Mouse (Mus musculus): ENCODE results near the gene Tssk4. TPM values are rescaled to one million over a fixed set of nuclear protein-coding genes. Genes with fewer than 3 reads are reported as not detected.

Tssk4 gene
- 0.32 and 0.53 TPM in 2 replicates for polyA plus RNA-seq (2015; fragmentation: Nextera tagmentation; extraction: Ambion mirVana)

DNA sequence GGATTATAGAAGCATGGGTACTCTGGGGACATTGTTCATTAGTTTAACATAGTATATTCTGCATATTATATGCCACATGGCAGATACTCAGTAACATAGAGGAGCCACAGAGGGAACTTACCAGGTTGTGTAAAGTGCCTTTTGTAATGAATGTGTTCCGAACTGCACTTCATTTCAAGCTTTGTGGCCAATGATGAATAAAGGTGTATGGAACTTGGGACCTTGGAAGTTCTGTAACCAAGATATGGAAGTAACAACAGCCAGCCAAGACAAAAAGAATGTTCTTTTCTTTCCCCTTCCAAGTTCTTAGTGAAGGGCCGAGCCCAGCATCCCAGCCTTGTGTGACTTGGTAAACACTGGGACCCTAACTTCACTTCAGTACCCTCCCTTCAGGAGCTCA is at the start of gene Tssk4:
Gene Tssk4, plus strand, starts transcription at position 301 of the 400 bp plus-strand sequence.
- WGBS, result 94% methylated on average over 2 of the region's 2 CpGs
- H3K27me3 ChIP-seq (replicated peaks; ENCODE audit: control insufficient read depth, insufficient read depth, low read length), result no peaks in the 10 kb centered on the region
- H3K9ac ChIP-seq (ENCODE audit: low read depth, low read length), result no peak within 1 kb of the TSS
- H3K9me3 ChIP-seq (ENCODE audit: control insufficient read depth, low read length), result no peaks in the 10 kb centered on the region
- no peaks in the 10 kb centered on the region for H3K36me3 ChIP-seq (ENCODE audit: control insufficient read depth, insufficient read depth, low read length)
- no peak for ATAC-seq
- peaks cover 2% of the 10 kb centered on the region for H3K4me1 ChIP-seq (ENCODE audit: control insufficient read depth, insufficient read depth, low read depth, low read length)
- H3K4me2 ChIP-seq (ENCODE audit: low read length), result no peak within 1 kb of the TSS
- H3K27ac ChIP-seq (ENCODE audit: low read depth, low read length), result no peak within 1 kb of the TSS
- no peak within 1 kb of the TSS for H3K4me3 ChIP-seq (ENCODE audit: low read length)

DNA sequence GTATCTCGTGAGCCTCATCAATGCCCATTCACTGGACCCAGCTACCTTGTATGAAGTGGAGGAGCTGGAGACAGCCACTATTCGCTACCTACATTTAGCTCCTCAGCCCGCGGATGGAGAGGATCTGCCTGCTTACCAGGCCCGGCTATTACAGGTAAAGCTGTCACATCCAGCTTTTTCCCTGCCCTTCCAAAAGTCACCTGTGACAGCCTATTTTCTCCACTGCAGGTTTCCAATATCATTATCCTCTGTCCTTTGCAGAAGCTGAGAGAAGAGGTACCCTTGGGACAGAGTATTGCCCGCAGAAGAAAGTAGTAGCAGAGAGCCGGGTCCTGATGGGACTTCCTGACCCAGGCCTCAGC is 46.7 kb upstream of the Tssk4 start, which contains the start of gene Irf9:
Gene Irf9, plus strand, starts transcription at position 301 of the 362 bp plus-strand sequence.
- 92% methylated on average over 7 of the region's 7 CpGs for WGBS
- H3K27me3 ChIP-seq (replicated peaks; ENCODE audit: control insufficient read depth, insufficient read depth, low read length), result no peaks in the 10 kb centered on the region
- peak within 1 kb of the TSS; percentile 57 for H3K9ac ChIP-seq (ENCODE audit: low read depth, low read length)
- peak within 1 kb of the TSS; percentile 49 for H3K4me2 ChIP-seq (ENCODE audit: low read length)
- peak within 1 kb of the TSS; percentile 49 for H3K27ac ChIP-seq (ENCODE audit: low read depth, low read length)
- H3K9me3 ChIP-seq (ENCODE audit: control insufficient read depth, low read length), result no peaks in the 10 kb centered on the region
- H3K4me1 ChIP-seq (ENCODE audit: control insufficient read depth, insufficient read depth, low read depth, low read length), result no peaks in the 10 kb centered on the region
- peak within 1 kb of the TSS; percentile 35 for H3K4me3 ChIP-seq (ENCODE audit: low read length)
- peaks cover 51% of the 10 kb centered on the region for H3K36me3 ChIP-seq (ENCODE audit: control insufficient read depth, insufficient read depth, low read length)
- ATAC-seq, result no peak

DNA sequence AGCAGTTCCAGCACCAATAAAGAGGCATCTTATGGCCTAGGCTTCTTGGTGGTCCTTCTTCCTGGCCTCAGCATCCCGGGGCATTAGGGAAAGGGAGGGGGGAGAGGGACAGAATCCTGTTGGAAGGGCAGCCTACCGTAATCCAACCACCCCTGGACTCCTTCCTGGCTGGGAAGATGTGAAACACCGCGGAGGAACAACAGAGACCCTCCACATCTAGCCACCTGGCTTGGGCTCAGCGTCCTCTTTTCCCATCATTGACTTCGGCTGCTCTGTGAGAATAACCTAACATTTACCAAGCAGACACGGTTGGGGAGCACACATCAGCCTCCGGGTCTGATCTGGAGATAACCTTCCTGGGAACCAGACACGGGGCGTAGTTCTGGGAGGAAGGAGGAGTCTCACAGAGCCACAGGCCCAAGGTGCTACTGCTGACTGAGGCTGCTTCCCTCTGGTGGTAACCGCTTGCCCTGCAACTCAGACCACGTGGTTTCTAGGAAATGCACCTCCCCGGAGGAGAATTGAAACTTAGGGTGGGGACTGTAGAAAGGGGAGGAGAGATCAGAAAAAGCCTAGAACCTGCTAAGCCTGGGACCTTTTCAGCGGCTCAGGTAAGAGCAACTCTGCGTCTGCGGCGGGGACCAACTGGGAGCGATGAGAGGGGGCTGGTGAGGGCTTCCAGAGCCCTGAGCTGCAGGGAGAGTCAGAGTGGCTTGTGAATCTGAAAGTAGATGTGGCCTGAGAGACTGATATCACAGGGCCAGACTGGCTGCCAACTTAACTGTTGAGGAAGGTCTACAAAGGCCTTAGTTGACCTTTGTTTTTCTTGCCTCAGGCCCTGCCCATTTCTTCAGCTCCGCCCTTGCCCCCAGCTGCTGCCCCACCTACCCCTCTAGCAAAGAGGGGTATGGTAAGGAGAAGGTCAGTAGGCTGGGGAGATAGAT is 46.1 kb upstream of the Tssk4 start:
- Histone ChIP-seq H3K9ac (ENCODE audit: low read depth, low read length) (peak overlapping the region; percentile 57), H3K4me3 (ENCODE audit: low read length) (peak overlapping the region; percentile 35), H3K36me3 (ENCODE audit: control insufficient read depth, insufficient read depth, low read length) (peaks cover 51% of the 10 kb centered on the region), H3K27me3 (replicated peaks; ENCODE audit: control insufficient read depth, insufficient read depth, low read length) (no peaks in the 10 kb centered on the region), H3K4me2 (ENCODE audit: low read length) (peak overlapping the region; percentile 49), H3K4me1 (ENCODE audit: control insufficient read depth, insufficient read depth, low read depth, low read length) (no peaks in the 10 kb centered on the region), H3K9me3 (ENCODE audit: control insufficient read depth, low read length) (no peaks in the 10 kb centered on the region), H3K27ac (ENCODE audit: low read depth, low read length) (peak overlapping the region; percentile 49)
- ATAC-seq, result peak; percentile 91
- WGBS, result 24% methylated on average over 18 of the region's 19 CpGs

DNA sequence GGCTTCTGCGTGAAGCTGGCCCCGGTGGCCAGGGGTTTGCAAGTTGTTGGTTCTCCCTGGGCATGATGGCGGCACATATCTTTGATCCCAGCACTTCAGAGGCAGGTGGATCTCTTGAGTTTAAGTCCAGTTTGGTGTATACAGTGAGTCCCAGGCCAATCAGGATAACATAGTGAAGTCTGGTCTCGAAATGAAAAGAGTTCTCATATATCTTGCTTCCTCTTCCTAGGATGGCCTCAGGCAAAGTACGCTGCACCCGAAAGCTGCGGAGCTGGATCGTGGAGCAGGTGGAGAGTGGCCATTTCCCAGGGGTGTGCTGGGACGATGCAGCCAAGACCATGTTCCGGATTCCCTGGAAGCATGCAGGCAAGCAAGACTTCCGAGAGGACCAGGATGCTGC is 45.2 kb upstream of the Tssk4 start:
- no peak overlapping the region for H3K4me3 ChIP-seq (ENCODE audit: low read length)
- H3K27me3 ChIP-seq (replicated peaks; ENCODE audit: control insufficient read depth, insufficient read depth, low read length), result no peaks in the 10 kb centered on the region
- no peaks in the 10 kb centered on the region for H3K9me3 ChIP-seq (ENCODE audit: control insufficient read depth, low read length)
- no peak overlapping the region for H3K27ac ChIP-seq (ENCODE audit: low read depth, low read length)
- no peak for ATAC-seq
- peaks cover 49% of the 10 kb centered on the region for H3K36me3 ChIP-seq (ENCODE audit: control insufficient read depth, insufficient read depth, low read length)
- WGBS, result 84% methylated on average over 11 of the region's 11 CpGs
- no peak overlapping the region for H3K9ac ChIP-seq (ENCODE audit: low read depth, low read length)
- no peak overlapping the region for H3K4me2 ChIP-seq (ENCODE audit: low read length)
- H3K4me1 ChIP-seq (ENCODE audit: control insufficient read depth, insufficient read depth, low read depth, low read length), result no peaks in the 10 kb centered on the region

DNA sequence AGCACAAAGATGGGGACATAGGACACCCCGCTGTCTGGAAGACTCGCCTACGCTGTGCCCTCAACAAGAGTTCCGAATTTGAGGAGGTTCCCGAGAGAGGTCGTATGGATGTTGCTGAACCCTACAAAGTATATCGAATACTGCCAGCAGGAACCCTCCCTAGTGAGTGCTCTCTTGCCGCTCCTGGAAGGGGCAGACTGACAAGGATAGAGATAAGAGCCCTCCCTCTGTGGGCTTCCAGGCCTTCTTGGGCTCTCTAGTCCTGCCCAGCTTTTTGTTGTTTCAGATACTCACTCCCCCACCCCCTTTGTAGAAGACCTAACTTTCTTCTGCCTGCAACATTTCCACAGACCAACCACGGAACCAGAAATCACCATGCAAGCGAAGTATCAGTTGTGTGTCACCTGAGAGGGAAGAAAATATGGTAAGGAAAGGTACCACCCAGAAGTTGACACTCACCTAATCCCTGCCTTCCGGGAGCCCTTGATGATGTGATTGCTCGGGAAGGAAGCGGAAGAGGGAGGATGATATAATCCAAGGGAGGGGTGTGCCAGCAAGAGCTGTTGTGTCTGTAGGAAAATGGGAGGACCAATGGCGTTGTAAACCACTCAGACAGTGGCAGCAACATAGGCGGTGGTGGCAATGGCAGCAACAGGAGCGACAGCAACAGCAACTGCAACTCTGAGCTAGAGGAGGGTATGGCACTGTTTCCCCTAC is 44.1 kb upstream of the Tssk4 start:
- no peaks in the 10 kb centered on the region for H3K4me1 ChIP-seq (ENCODE audit: control insufficient read depth, insufficient read depth, low read depth, low read length)
- H3K36me3 ChIP-seq (ENCODE audit: control insufficient read depth, insufficient read depth, low read length), result peaks cover 49% of the 10 kb centered on the region
- no peak overlapping the region for H3K4me3 ChIP-seq (ENCODE audit: low read length)
- H3K27ac ChIP-seq (ENCODE audit: low read depth, low read length), result no peak overlapping the region
- no peaks in the 10 kb centered on the region for H3K27me3 ChIP-seq (replicated peaks; ENCODE audit: control insufficient read depth, insufficient read depth, low read length)
- H3K4me2 ChIP-seq (ENCODE audit: low read length), result no peak overlapping the region
- H3K9ac ChIP-seq (ENCODE audit: low read depth, low read length), result no peak overlapping the region
- no peak for ATAC-seq
- 95% methylated on average over 16 of the region's 16 CpGs for WGBS
- no peaks in the 10 kb centered on the region for H3K9me3 ChIP-seq (ENCODE audit: control insufficient read depth, low read length)

GRCm38 (mm10) chr14:55608339-55608738 is 41.6 kb upstream of the Tssk4 start:
- Histone ChIP-seq H3K9ac (ENCODE audit: low read depth, low read length) (no peak overlapping the region), H3K4me3 (ENCODE audit: low read length) (no peak overlapping the region), H3K4me1 (ENCODE audit: control insufficient read depth, insufficient read depth, low read depth, low read length) (no peaks in the 10 kb centered on the region), H3K9me3 (ENCODE audit: control insufficient read depth, low read length) (no peaks in the 10 kb centered on the region), H3K27me3 (replicated peaks; ENCODE audit: control insufficient read depth, insufficient read depth, low read length) (no peaks in the 10 kb centered on the region), H3K36me3 (ENCODE audit: control insufficient read depth, insufficient read depth, low read length) (peaks cover 29% of the 10 kb centered on the region), H3K4me2 (ENCODE audit: low read length) (no peak overlapping the region), H3K27ac (ENCODE audit: low read depth, low read length) (no peak overlapping the region)
- no peak for ATAC-seq
- WGBS, result over 99% methylated on average over 6 of the region's 6 CpGs

GRCm38 (mm10) chr14:55613346-55613745 is 36.6 kb upstream of the Tssk4 start:
- no peak overlapping the region for H3K27ac ChIP-seq (ENCODE audit: low read depth, low read length)
- no peak overlapping the region for H3K4me3 ChIP-seq (ENCODE audit: low read length)
- ATAC-seq, result no peak
- no peaks in the 10 kb centered on the region for H3K27me3 ChIP-seq (replicated peaks; ENCODE audit: control insufficient read depth, insufficient read depth, low read length)
- WGBS, result 72% methylated on average over 6 of the region's 6 CpGs
- peaks cover 8% of the 10 kb centered on the region for H3K36me3 ChIP-seq (ENCODE audit: control insufficient read depth, insufficient read depth, low read length)
- no peaks in the 10 kb centered on the region for H3K9me3 ChIP-seq (ENCODE audit: control insufficient read depth, low read length)
- no peaks in the 10 kb centered on the region for H3K4me1 ChIP-seq (ENCODE audit: control insufficient read depth, insufficient read depth, low read depth, low read length)
- no peak overlapping the region for H3K9ac ChIP-seq (ENCODE audit: low read depth, low read length)
- H3K4me2 ChIP-seq (ENCODE audit: low read length), result no peak overlapping the region

DNA sequence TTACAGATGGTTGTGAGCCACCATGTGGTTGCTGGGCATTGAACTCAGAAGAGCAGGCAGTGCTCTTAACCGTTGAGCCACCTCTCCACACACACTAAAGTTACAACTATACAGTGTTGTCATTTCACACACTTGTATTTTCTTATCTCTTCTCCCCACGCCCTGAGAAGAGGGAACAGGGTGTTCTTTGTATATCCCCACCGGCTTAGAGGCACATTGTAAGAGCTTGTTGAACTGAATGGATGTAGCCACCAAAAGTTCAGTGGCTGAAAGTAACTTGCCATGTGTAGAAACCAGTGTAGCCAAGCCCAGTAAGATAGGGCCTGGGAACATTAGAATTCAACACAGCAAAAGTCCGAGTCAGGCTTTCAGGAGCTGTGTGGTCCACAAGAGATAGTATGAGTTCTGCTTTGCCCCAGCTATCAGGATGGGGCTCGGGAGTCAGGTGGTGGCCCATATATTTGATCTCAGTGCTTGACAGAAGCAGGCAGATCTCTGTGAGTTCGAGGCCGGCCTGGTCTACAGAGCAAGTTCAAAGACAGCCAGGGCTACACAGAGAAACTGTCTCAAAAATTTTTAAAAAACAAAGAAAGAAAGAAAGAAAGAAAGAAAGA is 35.3 kb upstream of the Tssk4 start:
- no peak for ATAC-seq
- 89% methylated on average over 7 of the region's 7 CpGs for WGBS
- H3K4me1 ChIP-seq (ENCODE audit: control insufficient read depth, insufficient read depth, low read depth, low read length), result no peaks in the 10 kb centered on the region
- no peak overlapping the region for H3K4me3 ChIP-seq (ENCODE audit: low read length)
- H3K27ac ChIP-seq (ENCODE audit: low read depth, low read length), result no peak overlapping the region
- H3K4me2 ChIP-seq (ENCODE audit: low read length), result no peak overlapping the region
- no peaks in the 10 kb centered on the region for H3K36me3 ChIP-seq (ENCODE audit: control insufficient read depth, insufficient read depth, low read length)
- H3K9me3 ChIP-seq (ENCODE audit: control insufficient read depth, low read length), result no peaks in the 10 kb centered on the region
- H3K27me3 ChIP-seq (replicated peaks; ENCODE audit: control insufficient read depth, insufficient read depth, low read length), result no peaks in the 10 kb centered on the region
- H3K9ac ChIP-seq (ENCODE audit: low read depth, low read length), result no peak overlapping the region

DNA sequence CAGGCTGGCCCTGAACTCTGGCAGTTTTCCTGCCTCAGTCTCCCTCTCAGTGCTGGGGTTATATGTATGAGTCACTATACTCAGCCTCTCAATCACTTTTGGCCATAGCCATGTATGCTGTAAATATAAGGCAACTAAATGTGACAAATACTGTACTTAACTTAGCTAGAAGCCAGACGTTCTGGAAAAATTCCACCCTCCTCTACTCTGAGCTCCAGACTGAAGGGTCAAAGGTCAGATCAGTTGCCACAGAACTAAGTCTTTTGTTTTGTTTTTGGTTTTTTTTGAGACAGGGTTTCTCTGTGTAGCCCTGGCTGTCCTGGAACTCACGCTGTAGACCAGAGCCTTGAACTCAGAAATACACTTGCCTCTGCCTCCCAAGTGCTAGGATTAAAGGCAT is 34.1 kb upstream of the Tssk4 start:
- no peaks in the 10 kb centered on the region for H3K27me3 ChIP-seq (replicated peaks; ENCODE audit: control insufficient read depth, insufficient read depth, low read length)
- 54% methylated on average over 2 of the region's 2 CpGs for WGBS
- H3K4me1 ChIP-seq (ENCODE audit: control insufficient read depth, insufficient read depth, low read depth, low read length), result no peaks in the 10 kb centered on the region
- no peak overlapping the region for H3K4me3 ChIP-seq (ENCODE audit: low read length)
- no peaks in the 10 kb centered on the region for H3K9me3 ChIP-seq (ENCODE audit: control insufficient read depth, low read length)
- H3K27ac ChIP-seq (ENCODE audit: low read depth, low read length), result no peak overlapping the region
- H3K36me3 ChIP-seq (ENCODE audit: control insufficient read depth, insufficient read depth, low read length), result no peaks in the 10 kb centered on the region
- no peak overlapping the region for H3K9ac ChIP-seq (ENCODE audit: low read depth, low read length)
- H3K4me2 ChIP-seq (ENCODE audit: low read length), result no peak overlapping the region
- ATAC-seq, result no peak

All from hindbrain, embryonic 16.5 days (tissue).